Mouse (Mus musculus) cerebellum, adult 2 months (tissue): ENCODE measurements around the gene Mipep.

Experiments used
- CTCF ChIP-seq: fragments of 200-500 bp; IDR thresholded peaks from 2 replicates; pipeline ENCODE4 v1.5.1; 2011; ENCODE audit warnings: low read depth, mild to moderate bottlenecking, control low read depth, low read length, moderate library complexity, borderline replicate concordance; ENCODE audit not compliant: insufficient read depth
- POLR2A ChIP-seq: fragments of 200-500 bp; IDR thresholded peaks from 2 replicates; pipeline ENCODE4 v1.6.1; 2011; ENCODE audit warnings: low read length, control low read depth, borderline replicate concordance; ENCODE audit not compliant: insufficient read depth

GRCm38 (mm10) chr14:60841977-60842659 is 57.7 kb downstream of the Mipep start:
- no peak for TF ChIP-seq CTCF
- no peak for TF ChIP-seq POLR2A
